Mouse (Mus musculus) ZHBTc4 (cell line): ENCODE measurements around the gene Cbfa2t2.

Experiments used
- DNase-seq: peaks from one replicate; pipeline ENCODE4 v3.0.0-alpha.2; 2011; ENCODE audit warnings: low read depth, low spot score

The Cbfa2t2 gene

GRCm38 (mm10) chr2:154568329-154569070, 132.2 kb downstream of the Cbfa2t2 start:
- DNase-seq, result peak; percentile 68

- DNase-seq, result peak; percentile 84
Measured at GRCm38 (mm10) chr2:154569071-154569748, 132.9 kb downstream of the Cbfa2t2 start.

DNA sequence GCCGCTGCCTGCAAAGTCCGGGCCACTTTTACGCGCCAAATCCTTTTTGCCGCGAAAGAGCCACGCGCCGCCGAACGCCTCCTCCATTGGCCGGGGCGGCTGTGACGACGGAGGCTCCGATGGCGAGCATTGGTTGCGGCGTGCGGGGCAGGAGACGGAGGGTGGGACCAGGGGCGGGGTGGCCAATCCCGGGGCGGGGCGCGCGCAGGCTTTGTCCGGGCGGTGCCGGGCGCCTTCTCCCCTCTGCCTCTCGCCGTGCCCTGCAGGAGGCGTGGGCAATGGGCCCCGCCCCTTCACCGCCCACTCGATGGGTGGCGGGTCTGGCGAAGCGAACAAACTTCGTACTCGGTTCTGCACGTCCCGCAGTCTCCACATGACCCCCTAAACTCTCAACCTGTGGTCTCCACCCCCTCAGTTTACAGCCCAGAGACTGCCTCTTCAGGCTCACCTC, 133.6 kb downstream of the Cbfa2t2 start, which contains the start of gene E2f1:
TSS of gene E2f1 (minus strand) at position 57 of the 451 bp plus-strand sequence.
- peak; percentile 99 for DNase-seq

DNA sequence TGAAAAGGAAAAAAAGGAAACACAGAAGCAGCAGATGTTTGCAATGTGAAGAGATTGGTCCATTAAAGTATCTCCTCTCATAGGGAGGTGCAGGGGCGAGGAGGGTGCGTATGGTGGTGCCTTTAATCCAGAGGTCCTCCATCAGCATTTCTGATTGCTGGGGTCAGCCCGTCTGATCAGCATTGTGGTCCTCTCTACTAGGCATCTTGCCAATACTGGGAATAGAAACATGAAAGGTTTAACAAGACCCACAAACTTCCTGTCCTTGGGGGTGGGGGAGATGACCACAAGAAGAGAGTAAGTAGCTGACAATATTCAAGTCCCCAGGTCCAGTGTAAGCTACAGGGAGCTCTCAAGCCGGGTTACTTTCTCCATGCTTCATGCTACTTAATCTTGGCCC, 134.4 kb downstream of the Cbfa2t2 start:
- no peak for DNase-seq

- DNase-seq, result no peak
Measured at GRCm38 (mm10) chr2:154571266-154571665, 135.0 kb downstream of the Cbfa2t2 start.

DNA sequence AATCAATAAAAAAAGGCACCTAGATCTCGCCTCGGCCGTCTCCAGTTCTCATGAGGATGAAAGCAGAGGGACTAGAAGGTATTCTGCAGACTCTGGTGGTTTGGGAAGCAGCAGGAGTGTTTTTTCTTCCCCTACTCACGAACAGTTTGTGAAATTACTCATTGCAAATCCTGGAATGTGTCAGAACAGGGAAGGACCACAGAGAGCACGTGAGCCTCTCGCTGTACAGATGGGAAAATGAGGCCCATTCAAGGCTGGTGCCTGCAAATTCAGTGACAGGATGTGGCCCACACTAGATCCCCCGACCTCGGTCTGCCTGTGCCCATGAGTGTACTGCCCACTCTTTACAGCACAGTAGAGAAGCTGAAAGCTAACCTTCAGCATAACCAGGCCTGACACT, 135.7 kb downstream of the Cbfa2t2 start:
- DNase-seq, result no peak

- no peak for DNase-seq
Measured at GRCm38 (mm10) chr2:154572996-154573395, 136.7 kb downstream of the Cbfa2t2 start.

GRCm38 (mm10) chr2:154574271-154574670, 138.0 kb downstream of the Cbfa2t2 start:
- DNase-seq, result no peak

DNA sequence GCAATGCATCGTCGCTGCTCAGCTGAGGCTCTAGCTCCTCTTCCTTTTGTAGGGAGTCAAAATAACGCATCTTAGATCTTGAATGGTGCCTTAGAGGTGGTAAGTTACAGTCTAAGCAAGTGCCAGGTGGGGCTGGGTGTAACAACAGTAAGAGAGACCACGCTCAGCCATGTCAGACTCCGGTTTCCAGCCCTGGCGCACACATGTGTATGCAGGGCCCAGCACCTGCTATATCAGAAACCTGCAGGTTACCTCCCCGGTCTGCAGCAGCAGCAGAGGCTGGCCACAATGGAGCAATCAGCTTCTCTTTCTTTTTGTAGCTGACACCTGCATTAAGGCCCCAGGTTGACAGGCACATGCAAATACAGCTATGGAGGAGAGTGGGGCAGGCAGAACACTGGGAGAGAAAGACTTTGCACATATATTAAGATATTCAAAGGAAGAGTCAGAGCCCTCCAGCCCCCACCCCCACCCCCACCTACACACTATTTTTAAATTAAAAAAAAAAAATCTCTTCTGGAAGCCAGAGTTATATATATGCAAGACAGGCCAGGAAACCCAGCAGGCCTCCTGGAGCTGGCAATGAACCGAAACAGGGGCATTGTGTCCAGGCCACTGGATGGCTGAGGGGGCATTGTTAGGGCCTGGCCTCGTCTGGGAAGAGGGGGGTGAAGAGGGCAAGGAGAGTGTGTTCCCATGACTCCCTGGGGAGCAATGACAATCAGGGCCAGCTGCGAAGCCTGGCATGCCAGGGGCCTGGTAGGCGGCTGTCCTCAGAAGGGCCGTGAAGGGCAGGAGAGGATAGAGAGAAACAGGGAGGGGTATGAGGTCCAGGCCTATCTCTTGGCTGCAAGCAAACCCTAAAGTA, 140.8 kb downstream of the Cbfa2t2 start:
- DNase-seq, result no peak

- no peak for DNase-seq
Measured at GRCm38 (mm10) chr2:154577744-154578067, 141.4 kb downstream of the Cbfa2t2 start.

GRCm38 (mm10) chr2:154580586-154580985, 144.3 kb downstream of the Cbfa2t2 start:
- no peak for DNase-seq

DNA sequence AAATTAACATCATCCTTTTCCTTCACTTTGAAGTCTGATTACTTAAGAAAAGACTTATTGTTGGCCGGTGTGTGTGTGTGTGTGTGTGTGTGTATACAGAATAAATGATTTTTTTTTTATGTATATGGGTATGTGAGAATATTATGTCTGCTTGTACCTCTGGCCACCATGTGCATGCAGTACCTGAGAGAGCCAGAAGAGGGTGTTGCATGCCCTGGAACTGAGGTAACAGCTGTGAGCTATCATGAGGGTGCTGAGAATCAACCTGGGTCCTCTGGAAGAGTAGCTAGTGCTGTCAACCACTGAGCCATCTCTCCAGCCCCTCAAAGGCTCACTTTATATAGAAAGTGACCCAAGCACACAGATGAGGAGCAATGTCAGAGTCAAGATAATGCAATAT, 145.1 kb downstream of the Cbfa2t2 start:
- DNase-seq, result peak; percentile 70

GRCm38 (mm10) chr2:154583906-154584872, 147.9 kb downstream of the Cbfa2t2 start:
- no peak for DNase-seq

DNA sequence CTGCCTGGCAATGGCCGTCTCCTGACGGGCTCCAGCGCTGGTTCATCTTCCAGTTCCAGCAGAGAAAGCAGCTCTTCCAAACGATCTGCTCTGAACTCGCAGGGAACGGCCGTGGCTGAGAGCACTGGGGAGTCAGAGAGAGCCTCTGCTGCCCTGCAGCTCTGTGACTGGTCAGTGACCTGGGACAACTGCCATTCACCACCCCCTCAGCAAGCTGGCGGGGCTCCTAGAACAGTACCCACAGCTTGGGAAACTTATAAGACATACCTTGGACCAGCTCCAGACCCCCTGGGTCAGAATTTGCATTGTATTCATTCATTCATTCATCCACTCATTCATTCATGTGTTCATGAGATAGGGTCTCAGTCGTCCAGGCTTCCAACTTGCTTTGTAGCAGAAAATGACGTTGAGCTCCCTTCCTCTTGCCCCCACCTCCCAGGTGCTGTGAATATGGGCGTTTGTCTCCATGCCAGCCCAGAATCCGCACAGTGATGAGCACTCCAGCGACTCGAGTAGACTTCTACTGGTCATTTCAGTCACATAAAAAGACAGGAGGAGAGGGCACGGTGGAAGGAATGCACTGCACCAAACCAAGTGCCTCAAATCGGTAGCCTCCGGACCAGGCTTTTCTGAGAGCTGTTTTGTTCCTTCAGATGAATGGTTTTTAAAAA, 148.8 kb downstream of the Cbfa2t2 start:
- no peak for DNase-seq

DNA sequence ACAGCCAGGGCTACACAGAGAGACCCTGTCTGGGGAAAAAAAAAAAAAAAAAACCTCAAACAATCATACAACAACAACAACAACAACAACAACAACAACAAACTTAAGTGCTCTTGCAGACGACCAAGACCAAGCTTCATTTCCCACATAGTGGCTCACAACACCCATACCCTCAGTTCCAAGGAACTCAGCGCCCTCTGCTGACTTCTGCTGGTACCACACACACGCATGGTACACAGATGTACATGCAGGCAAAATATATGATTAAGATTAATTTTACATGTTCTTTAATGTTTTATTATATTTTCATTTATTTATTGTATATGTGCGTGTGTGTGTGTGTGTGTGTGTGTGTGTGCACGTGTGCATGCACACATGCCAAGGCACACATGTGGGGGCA, 150.1 kb downstream of the Cbfa2t2 start:
- peak; percentile 81 for DNase-seq
